Mouse (Mus musculus): ENCODE data around the gene Slc25a43. TPM values are rescaled to one million over a fixed set of nuclear protein-coding genes. Genes with fewer than 3 reads are reported as not detected.

Slc25a43 gene
- not detected for polyA plus RNA-seq (2014; fragmentation: Illumina TruSeq; extraction: RNeasy Lipid Tissue Mini Kit (QIAGEN cat#74804); ENCODE audit: low read depth, low replicate concordance)

GRCm38 (mm10) chrX:36743503-36744101, at the start of gene Slc25a43:
Gene Slc25a43 (plus strand): TSS chrX:36743659.

GRCm38 (mm10) chrX:36795424-36796162, 52.1 kb downstream of the Slc25a43 start, which contains the start of gene Slc25a5:
Gene Slc25a5 (plus strand): TSS chrX:36795651.

Other genes starting within 250 kb of the Slc25a43 start
- 3,620 TPM for gene Pgrmc1, start 145.5 kb upstream of the Slc25a43 start, polyA plus RNA-seq (2014; fragmentation: Illumina TruSeq; extraction: RNeasy Lipid Tissue Mini Kit (QIAGEN cat#74804); ENCODE audit: low read depth, low replicate concordance)
- gene Akap17b, start 98.3 kb upstream of the Slc25a43 start, polyA plus RNA-seq (2014; fragmentation: Illumina TruSeq; extraction: RNeasy Lipid Tissue Mini Kit (QIAGEN cat#74804); ENCODE audit: low read depth, low replicate concordance), result 4.6 TPM
- gene Slc25a5, start 52.0 kb downstream of the Slc25a43 start, polyA plus RNA-seq (2014; fragmentation: Illumina TruSeq; extraction: RNeasy Lipid Tissue Mini Kit (QIAGEN cat#74804); ENCODE audit: low read depth, low replicate concordance), result 617 TPM
- 72.8 TPM for gene Ube2a, start 130.2 kb downstream of the Slc25a43 start, polyA plus RNA-seq (2014; fragmentation: Illumina TruSeq; extraction: RNeasy Lipid Tissue Mini Kit (QIAGEN cat#74804); ENCODE audit: low read depth, low replicate concordance)
- 55.6 TPM for gene C330007P06Rik, start 130.5 kb downstream of the Slc25a43 start, polyA plus RNA-seq (2014; fragmentation: Illumina TruSeq; extraction: RNeasy Lipid Tissue Mini Kit (QIAGEN cat#74804); ENCODE audit: low read depth, low replicate concordance)
- gene Nkrf, start 159.2 kb downstream of the Slc25a43 start, polyA plus RNA-seq (2014; fragmentation: Illumina TruSeq; extraction: RNeasy Lipid Tissue Mini Kit (QIAGEN cat#74804); ENCODE audit: low read depth, low replicate concordance), result 6.0 TPM
- 1.5 TPM for gene Sept6, start 248.1 kb downstream of the Slc25a43 start, polyA plus RNA-seq (2014; fragmentation: Illumina TruSeq; extraction: RNeasy Lipid Tissue Mini Kit (QIAGEN cat#74804); ENCODE audit: low read depth, low replicate concordance)

All from liver, adult 10 weeks (tissue).